Mouse (Mus musculus): ENCODE measurements around the gene Rbpms2.
"Not testable (repeated sequence)": the region's sequence is repeated elsewhere in the genome, so short reads cannot be mapped to it uniquely, and the experiment has no call there.

The Rbpms2 gene

GRCm38 (mm10) chr9:65621196-65621595 is 8.3 kb upstream of the Rbpms2 start:
- no peak for DNase-seq (ENCODE audit: low spot score)

GRCm38 (mm10) chr9:65621666-65622065 is 7.8 kb upstream of the Rbpms2 start:
- DNase-seq (ENCODE audit: low spot score): no peak

- no peak for DNase-seq (ENCODE audit: low spot score)
Observed at GRCm38 (mm10) chr9:65622826-65623225, 6.6 kb upstream of the Rbpms2 start.

- no peak for DNase-seq (ENCODE audit: low spot score)
Observed at GRCm38 (mm10) chr9:65624266-65624665, 5.2 kb upstream of the Rbpms2 start.

- peak; percentile 33 for DNase-seq (ENCODE audit: low spot score)
Observed at GRCm38 (mm10) chr9:65629767-65630630, 551 bp downstream of the Rbpms2 start.

GRCm38 (mm10) chr9:65630631-65631353 is 1.3 kb downstream of the Rbpms2 start:
- peak; percentile 42 for DNase-seq (ENCODE audit: low spot score)

- no peak for DNase-seq (ENCODE audit: low spot score)
Observed at GRCm38 (mm10) chr9:65631354-65632021, 2.0 kb downstream of the Rbpms2 start.

- no peak for DNase-seq (ENCODE audit: low spot score)
Observed at GRCm38 (mm10) chr9:65635766-65636165, 6.3 kb downstream of the Rbpms2 start.

GRCm38 (mm10) chr9:65636926-65637325 is 7.5 kb downstream of the Rbpms2 start:
- no peak for DNase-seq (ENCODE audit: low spot score)

GRCm38 (mm10) chr9:65639065-65639464 is 9.6 kb downstream of the Rbpms2 start:
- no peak for DNase-seq (ENCODE audit: low spot score)

- DNase-seq (ENCODE audit: low spot score): no peak
Observed at GRCm38 (mm10) chr9:65640838-65641410, 11.5 kb downstream of the Rbpms2 start.

- DNase-seq (ENCODE audit: low spot score): no peak
Observed at GRCm38 (mm10) chr9:65641446-65642052, 12.1 kb downstream of the Rbpms2 start.

GRCm38 (mm10) chr9:65642546-65642945 is 13.1 kb downstream of the Rbpms2 start:
- no peak for DNase-seq (ENCODE audit: low spot score)

- DNase-seq (ENCODE audit: low spot score): no peak
Observed at GRCm38 (mm10) chr9:65644960-65645359, 15.5 kb downstream of the Rbpms2 start.

- no peak for DNase-seq (ENCODE audit: low spot score)
Observed at GRCm38 (mm10) chr9:65645984-65646383, 16.5 kb downstream of the Rbpms2 start.

- no peak for DNase-seq (ENCODE audit: low spot score)
Observed at GRCm38 (mm10) chr9:65646782-65647181, 17.3 kb downstream of the Rbpms2 start.

GRCm38 (mm10) chr9:65648730-65649129 is 19.3 kb downstream of the Rbpms2 start:
- no peak for DNase-seq (ENCODE audit: low spot score)

GRCm38 (mm10) chr9:65649997-65650396 is 20.5 kb downstream of the Rbpms2 start:
- DNase-seq (ENCODE audit: low spot score): no peak

GRCm38 (mm10) chr9:65651957-65652356 is 22.5 kb downstream of the Rbpms2 start:
- DNase-seq (ENCODE audit: low spot score): not testable (repeated sequence)

GRCm38 (mm10) chr9:65653741-65654140 is 24.3 kb downstream of the Rbpms2 start:
- no peak for DNase-seq (ENCODE audit: low spot score)

GRCm38 (mm10) chr9:65654700-65655237 is 25.3 kb downstream of the Rbpms2 start:
- DNase-seq (ENCODE audit: low spot score): no peak

GRCm38 (mm10) chr9:65655540-65655939 is 26.1 kb downstream of the Rbpms2 start:
- DNase-seq (ENCODE audit: low spot score): no peak

Measured in urinary bladder, postnatal 25 days (tissue).